Mouse (Mus musculus) kidney, adult 2 months (tissue): Measurements from ENCODE around the gene Foxp1.

Experiments used
- CTCF ChIP-seq: fragments of 200-500 bp; conservative IDR thresholded peaks from 2 replicates; pipeline ENCODE4 v1.5.1; 2011; ENCODE audit warnings: low read depth, mild to moderate bottlenecking, control low read depth, low read length, moderate library complexity, mixed read lengths; ENCODE audit not compliant: insufficient read depth, insufficient read length
- POLR2A ChIP-seq: fragments of 200-500 bp; IDR thresholded peaks from one replicate; pipeline ENCODE4 v1.6.1; 2011; ENCODE audit warnings: low read depth, low read length, control low read depth

GRCm38 (mm10) chr6:99451479-99451878, 71.0 kb downstream of the Foxp1 start:
- TF ChIP-seq POLR2A (no peak), CTCF (no peak)
